Mouse (Mus musculus) embryonic fibroblast, embryonic 13.5 days (primary cell): ENCODE results near the gene Ube2i. TPM values are rescaled to one million over a fixed set of nuclear protein-coding genes. Genes with fewer than 3 reads are reported as not detected.

ENCODE experiments used
- H3K27ac ChIP-seq: 2 replicates; pipeline ENCODE4 v1.5.1; 2012; ENCODE audit warnings: low read length, control low read depth, inconsistent platforms; ENCODE audit not compliant: insufficient read depth
- H3K4me1 ChIP-seq: 2 replicates; pipeline ENCODE4 v1.6.1; 2011; ENCODE audit warnings: low read length; ENCODE audit not compliant: control insufficient read depth, insufficient read depth
- H3K4me3 ChIP-seq: 2 replicates; pipeline ENCODE4 v1.5.1; 2011; ENCODE audit warnings: mild to moderate bottlenecking, control low read depth, low read length; ENCODE audit not compliant: insufficient read depth
- CTCF ChIP-seq: IDR thresholded peaks from 2 replicates; pipeline ENCODE4 v1.5.1; 2011; ENCODE audit warnings: mild to moderate bottlenecking, control low read depth, low read length, moderate library complexity, borderline replicate concordance; ENCODE audit not compliant: insufficient read depth
- POLR2A ChIP-seq: IDR thresholded peaks from 2 replicates; pipeline ENCODE4 v1.6.1; 2011; ENCODE audit warnings: low read depth, mild to moderate bottlenecking, control low read depth, low read length, moderate library complexity
- polyA plus RNA-seq: library from polyadenylated mRNA; stranded (reverse); fragments of >200 nt; gene quantifications from 2 replicates; pipeline ENCODE4 v1.2.4, GENCODE M21; 2011; ENCODE audit warnings: low read depth; ENCODE audit not compliant: missing spikeins, insufficient read length

The Ube2i gene
- polyA plus RNA-seq, 1 experiment, result 296 TPM

- no peak overlapping the region for H3K4me3 ChIP-seq
- no peaks in the 10 kb centered on the region for H3K4me1 ChIP-seq
- TF ChIP-seq POLR2A, result no peak
- TF ChIP-seq CTCF, result no peak
- no peak overlapping the region for H3K27ac ChIP-seq
Observed at GRCm38 (mm10) chr17:25282133-25282532, 7.7 kb upstream of the Ube2i start.

GRCm38 (mm10) chr17:25275833-25276232, 1.4 kb upstream of the Ube2i start:
- TF ChIP-seq CTCF, result no peak
- TF ChIP-seq POLR2A, result no peak
- Histone ChIP-seq H3K27ac (no peak overlapping the region), H3K4me3 (no peak overlapping the region), H3K4me1 (no peaks in the 10 kb centered on the region)

- Histone ChIP-seq H3K4me1 (0 out of 2 replicates have a peak, but pooled peaks cover 9% of the 10 kb centered on the region), H3K4me3 (peak overlapping the region; percentile 92), H3K27ac (peak overlapping the region; percentile 98)
- peak; percentile 59 for TF ChIP-seq POLR2A
- TF ChIP-seq CTCF, result peak; percentile 33; the same call in 1 of the 2 replicates
Observed at GRCm38 (mm10) chr17:25273706-25274501, 518 bp downstream of the Ube2i start.

- Histone ChIP-seq H3K4me1 (0 out of 2 replicates have a peak, but pooled peaks cover 9% of the 10 kb centered on the region), H3K4me3 (peak overlapping the region; percentile 92), H3K27ac (peak overlapping the region; percentile 98)
- TF ChIP-seq CTCF (no peak), POLR2A (peak; percentile 57; the same call in 1 of the 2 replicates)
Observed at GRCm38 (mm10) chr17:25272951-25273705, 1.3 kb downstream of the Ube2i start.

DNA sequence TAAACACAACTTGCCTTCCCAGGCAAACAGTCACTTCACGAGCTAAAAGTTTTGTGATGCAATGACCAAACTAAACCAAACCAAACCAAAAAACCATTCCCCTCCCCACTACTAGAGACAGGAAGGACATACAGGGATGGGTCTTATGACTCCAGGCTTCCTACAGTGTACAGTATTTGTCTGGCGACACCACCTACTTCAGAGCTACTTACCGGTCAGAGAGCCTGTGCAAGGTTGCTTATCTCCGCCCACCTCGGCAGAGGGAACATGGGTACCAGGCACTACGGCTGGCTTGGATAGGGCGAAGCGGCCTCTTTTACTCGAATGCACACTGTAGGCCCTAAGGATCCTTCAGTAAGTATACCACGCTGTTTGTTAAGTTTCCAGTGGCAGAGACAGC, 2.1 kb downstream of the Ube2i start:
- H3K4me3 ChIP-seq, result peak overlapping the region; percentile 92
- peak overlapping the region; percentile 39; the same call in 1 of the 2 replicates for H3K27ac ChIP-seq
- TF ChIP-seq CTCF, result no peak
- TF ChIP-seq POLR2A, result no peak
- H3K4me1 ChIP-seq, result 0 out of 2 replicates have a peak, but pooled peaks cover 9% of the 10 kb centered on the region

GRCm38 (mm10) chr17:25270795-25271335, 3.6 kb downstream of the Ube2i start:
- Histone ChIP-seq H3K27ac (no peak overlapping the region; the same call in 1 of the 2 replicates), H3K4me3 (peak overlapping the region; percentile 16; the same call in 1 of the 2 replicates), H3K4me1 (0 out of 2 replicates have a peak, but pooled peaks cover 9% of the 10 kb centered on the region)
- TF ChIP-seq CTCF (no peak), POLR2A (no peak)

- Histone ChIP-seq H3K4me1 (no peaks in the 10 kb centered on the region), H3K4me3 (no peak overlapping the region), H3K27ac (no peak overlapping the region)
- TF ChIP-seq CTCF, result peak; percentile 21; the same call in 1 of the 2 replicates
- TF ChIP-seq POLR2A, result no peak
Observed at GRCm38 (mm10) chr17:25264453-25264852, 10.0 kb downstream of the Ube2i start.

DNA sequence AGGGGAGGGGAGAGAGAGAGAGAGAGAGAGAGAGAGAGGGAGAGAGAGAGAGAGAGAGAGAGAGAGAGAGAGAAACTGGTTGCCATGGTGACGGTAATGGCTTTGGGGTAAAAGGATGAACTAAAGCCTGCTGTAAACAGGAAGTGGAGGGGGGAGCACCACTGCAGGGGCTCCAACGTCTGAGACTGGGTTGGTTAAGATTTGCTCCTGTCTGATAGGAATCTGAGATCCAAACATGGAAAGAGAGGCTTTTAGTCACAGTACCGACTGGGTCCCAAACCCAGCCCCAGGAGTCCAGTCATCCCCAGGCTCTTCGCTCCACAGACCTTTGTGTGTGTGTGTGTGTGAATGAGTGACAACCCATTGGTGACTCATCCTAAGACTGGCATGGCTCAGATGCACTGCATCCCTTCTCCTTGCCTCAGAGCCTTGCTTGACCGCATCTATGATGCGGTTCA, 16.6 kb downstream of the Ube2i start:
- no peaks in the 10 kb centered on the region for H3K4me1 ChIP-seq
- no peak overlapping the region for H3K4me3 ChIP-seq
- TF ChIP-seq CTCF (no peak), POLR2A (no peak)
- no peak overlapping the region for H3K27ac ChIP-seq

- Histone ChIP-seq H3K27ac (no peak within 1 kb of the TSS), H3K4me1 (no peaks in the 10 kb centered on the region), H3K4me3 (no peak within 1 kb of the TSS)
- no peak for TF ChIP-seq CTCF
- no peak for TF ChIP-seq POLR2A
Observed at GRCm38 (mm10) chr17:25256140-25256754, 18.2 kb downstream of the Ube2i start, which contains the start of gene Baiap3. TSS of gene Baiap3 (minus strand) at chr17:25256364.

GRCm38 (mm10) chr17:25255110-25255509, 19.3 kb downstream of the Ube2i start:
- no peaks in the 10 kb centered on the region for H3K4me1 ChIP-seq
- TF ChIP-seq CTCF, result no peak
- no peak overlapping the region for H3K4me3 ChIP-seq
- H3K27ac ChIP-seq, result no peak overlapping the region
